ENCODE assay signal across 27 mouse cellular contexts in genomic region chrX:98908910-98909309, GRCm38 (mm10). TPM values are rescaled to one million over a fixed set of nuclear protein-coding genes. Genes with fewer than 3 reads are reported as not detected.
DNase-seq lines count a peak whose midpoint lies in the region; ATAC-seq and TF ChIP-seq lines count a peak whose summit lies in the region.
"Had no signal": no experiment of that assay in that cellular context is flagged by ENCODE, and none has a peak within 500 bp of the region (broad histone marks: within the 10 kb centered on the region; RNA-seq: fewer than 3 reads in every experiment).

No protein-coding gene starts in this region.

- peak; percentile 50; the same call in 1 of the 2 replicates for ATAC-seq in stomach, embryonic 15.5 days (ENCODE audit: insufficient read depth, low FRiP score, low read depth)
- no peak for ATAC-seq in stomach, postnatal 0 days (ENCODE audit: low FRiP score, low TSS enrichment)
- peak; percentile 95 for ATAC-seq in liver, embryonic 11.5 days (replicated peaks; ENCODE audit: low FRiP score)
- peak; percentile 90 for ATAC-seq in liver, embryonic 16.5 days (ENCODE audit: low read depth)
- ATAC-seq: forebrain, embryonic 13.5 days; intestine, embryonic 16.5 days; midbrain, embryonic 13.5 days; Patski had no signal

- no peaks in the 10 kb centered on the region for H3K36me3 ChIP-seq in stomach, embryonic 15.5 days
- H3K36me3 ChIP-seq in stomach, postnatal 0 days (ENCODE audit: control insufficient read depth, insufficient read depth, low read length) = no peaks in the 10 kb centered on the region
- H3K36me3 ChIP-seq in liver, embryonic 11.5 days (ENCODE audit: control insufficient read depth, insufficient read depth, low read length) = no peaks in the 10 kb centered on the region
- H3K36me3 ChIP-seq in liver, embryonic 16.5 days (ENCODE audit: control insufficient read depth, insufficient read depth) = no peaks in the 10 kb centered on the region
- H3K36me3 ChIP-seq in limb, embryonic 10.5 days = no peaks in the 10 kb centered on the region
- H3K36me3 ChIP-seq: heart, embryonic 10.5 days; heart, embryonic 15.5 days; hindbrain, embryonic 12.5 days; midbrain, embryonic 13.5 days; neural tube, embryonic 13.5 days had no signal

- H3K4me2 ChIP-seq in stomach, embryonic 15.5 days = no peak overlapping the region
- H3K4me2 ChIP-seq in stomach, postnatal 0 days (replicated peaks; ENCODE audit: low read depth) = no peak overlapping the region
- no peak overlapping the region for H3K4me2 ChIP-seq in liver, embryonic 11.5 days
- no peak overlapping the region for H3K4me2 ChIP-seq in liver, embryonic 16.5 days (ENCODE audit: low read depth, low read length)
- H3K4me2 ChIP-seq: forebrain, embryonic 13.5 days; heart, embryonic 15.5 days; hindbrain, embryonic 12.5 days; lung, embryonic 14.5 days; midbrain, embryonic 13.5 days; neural tube, embryonic 13.5 days had no signal

- no peak overlapping the region for H3K4me3 ChIP-seq in stomach, embryonic 15.5 days (replicated peaks)
- H3K4me3 ChIP-seq in stomach, postnatal 0 days (ENCODE audit: low read depth, low read length) = no peak overlapping the region
- no peak overlapping the region for H3K4me3 ChIP-seq in liver, embryonic 11.5 days (ENCODE audit: low read depth, low read length)
- H3K4me3 ChIP-seq in liver, embryonic 16.5 days (ENCODE audit: low read depth, low read length) = no peak overlapping the region
- no peak overlapping the region for H3K4me3 ChIP-seq in limb, embryonic 10.5 days
- H3K4me3 ChIP-seq: forebrain, embryonic 13.5 days; heart, embryonic 10.5 days; heart, embryonic 15.5 days; hindbrain, embryonic 12.5 days; midbrain, embryonic 13.5 days; neural tube, embryonic 13.5 days had no signal

- 69% methylated on average over 1 of the region's 1 CpGs for WGBS in stomach, embryonic 15.5 days
- 57% methylated on average over 1 of the region's 1 CpGs for WGBS in stomach, postnatal 0 days
- 38% methylated on average over 1 of the region's 1 CpGs for WGBS in liver, embryonic 11.5 days
- 31% methylated on average over 1 of the region's 1 CpGs for WGBS in liver, embryonic 16.5 days (ENCODE audit: insufficient replicate concordance)
- 75% methylated on average over 1 of the region's 1 CpGs for WGBS in limb, embryonic 10.5 days

- H3K9ac ChIP-seq in stomach, embryonic 15.5 days = no peak overlapping the region
- H3K9ac ChIP-seq in stomach, postnatal 0 days (ENCODE audit: low read length) = no peak overlapping the region
- H3K9ac ChIP-seq in liver, embryonic 11.5 days (ENCODE audit: low read depth, low read length) = no peak overlapping the region
- H3K9ac ChIP-seq in liver, embryonic 16.5 days (ENCODE audit: low read depth, low read length) = no peak overlapping the region
- H3K9ac ChIP-seq: forebrain, embryonic 13.5 days; heart, embryonic 15.5 days; hindbrain, embryonic 12.5 days; lung, embryonic 14.5 days; midbrain, embryonic 13.5 days; neural tube, embryonic 13.5 days had no signal

- H3K27me3 ChIP-seq in stomach, embryonic 15.5 days (replicated peaks) = no peaks in the 10 kb centered on the region
- H3K27me3 ChIP-seq in stomach, postnatal 0 days (ENCODE audit: control insufficient read depth, insufficient read depth, low read length) = no peaks in the 10 kb centered on the region
- no peaks in the 10 kb centered on the region; the same call in none of the 2 replicates for H3K27me3 ChIP-seq in liver, embryonic 11.5 days (replicated peaks; ENCODE audit: control insufficient read depth, insufficient read depth, low read length)
- no peaks in the 10 kb centered on the region for H3K27me3 ChIP-seq in liver, embryonic 16.5 days (ENCODE audit: control insufficient read depth, insufficient read depth, low read depth, low read length)
- H3K27me3 ChIP-seq in limb, embryonic 10.5 days (ENCODE audit: low read depth, poor library complexity, severe bottlenecking) = peaks cover 57% of the 10 kb centered on the region
- H3K27me3 ChIP-seq: forebrain, embryonic 13.5 days; heart, embryonic 15.5 days; hindbrain, embryonic 12.5 days; midbrain, embryonic 13.5 days; neural tube, embryonic 13.5 days had no signal

- no peak for TF ChIP-seq CTCF in stomach, postnatal 0 days (IDR thresholded peaks at IDR 0.05; ENCODE audit: low read depth)

- no peak overlapping the region for H3K27ac ChIP-seq in stomach, embryonic 15.5 days
- H3K27ac ChIP-seq in stomach, postnatal 0 days (replicated peaks) = no peak overlapping the region
- no peak overlapping the region for H3K27ac ChIP-seq in liver, embryonic 11.5 days (ENCODE audit: low read depth, low read length)
- H3K27ac ChIP-seq in liver, embryonic 16.5 days (ENCODE audit: low read length) = no peak overlapping the region
- H3K27ac ChIP-seq in limb, embryonic 10.5 days = no peak overlapping the region
- H3K27ac ChIP-seq: forebrain, embryonic 13.5 days; heart, embryonic 10.5 days; heart, embryonic 15.5 days; hindbrain, embryonic 12.5 days; kidney, postnatal 0 days; midbrain, embryonic 13.5 days; neural tube, embryonic 13.5 days had no signal

- no peaks in the 10 kb centered on the region for H3K4me1 ChIP-seq in stomach, embryonic 15.5 days
- no peaks in the 10 kb centered on the region for H3K4me1 ChIP-seq in stomach, postnatal 0 days (replicated peaks; ENCODE audit: control insufficient read depth, insufficient read depth)
- H3K4me1 ChIP-seq in liver, embryonic 11.5 days (replicated peaks; ENCODE audit: control insufficient read depth, insufficient read depth, low read length) = no peaks in the 10 kb centered on the region
- no peaks in the 10 kb centered on the region for H3K4me1 ChIP-seq in liver, embryonic 16.5 days (ENCODE audit: control insufficient read depth, low read depth, low read length)
- no peaks in the 10 kb centered on the region for H3K4me1 ChIP-seq in limb, embryonic 10.5 days
- H3K4me1 ChIP-seq: forebrain, embryonic 13.5 days; heart, embryonic 10.5 days; heart, embryonic 15.5 days; hindbrain, embryonic 12.5 days; midbrain, embryonic 13.5 days; neural tube, embryonic 13.5 days had no signal

- H3K9me3 ChIP-seq in stomach, embryonic 15.5 days = no peaks in the 10 kb centered on the region
- H3K9me3 ChIP-seq in stomach, postnatal 0 days (ENCODE audit: control insufficient read depth, low read length) = no peaks in the 10 kb centered on the region
- no peaks in the 10 kb centered on the region for H3K9me3 ChIP-seq in liver, embryonic 11.5 days (ENCODE audit: control insufficient read depth, low read length)
- H3K9me3 ChIP-seq in liver, embryonic 16.5 days (replicated peaks; ENCODE audit: control insufficient read depth, low read length) = no peaks in the 10 kb centered on the region
- H3K9me3 ChIP-seq in limb, embryonic 10.5 days (replicated peaks) = no peaks in the 10 kb centered on the region
- H3K9me3 ChIP-seq: forebrain, embryonic 13.5 days; heart, embryonic 10.5 days; heart, embryonic 15.5 days; hindbrain, embryonic 12.5 days; midbrain, embryonic 13.5 days; neural tube, embryonic 13.5 days had no signal

- TF ChIP-seq EP300 in stomach, postnatal 0 days (optimal IDR thresholded peaks at IDR 0.05) = no peak

- no peak for DNase-seq in stomach, postnatal 0 days (ENCODE audit: low spot score)
- no peak for DNase-seq in liver, embryonic 11.5 days (ENCODE audit: low spot score)
- no peak for DNase-seq in adrenal gland, adult (ENCODE audit: inconsistent age in 2 of 2, low spot score in 1 of 2)
- no peak for DNase-seq in right cerebral cortex, adult 18-20 months
- no peak for DNase-seq in limb, embryonic 10.5 days (ENCODE audit: low spot score)
- DNase-seq: adrenal gland, postnatal 14 days; cerebellum, adult 2 months; cerebellum, postnatal 14 days; gastrocnemius, postnatal 14 days; heart, postnatal 36 days; kidney, adult 8-10 months; kidney, postnatal 4 days; lung, embryonic 14.5 days; lung, postnatal 14 days; right cerebral cortex, postnatal 14 days; thymus, postnatal 4 days had no signal

RNA-seq across cellular contexts. Expression of gene Ophn1, which starts 18.1 kb away (rescaled TPM):
- polyA plus RNA-seq in stomach, embryonic 15.5 days (2015; fragmentation: Nextera tagmentation; extraction: Ambion mirVana) = 11.5 and 12.2 TPM in 2 replicates
- 6.7 and 7.0 TPM in 2 replicates for polyA plus RNA-seq in stomach, postnatal 0 days (2015; fragmentation: Nextera tagmentation; extraction: Ambion mirVana)
- polyA plus RNA-seq in liver, embryonic 11.5 days (2014; fragmentation: Nextera tagmentation; extraction: Ambion mirVana) = 4.1 and 6.8 TPM in 2 replicates
- polyA plus RNA-seq in liver, embryonic 16.5 days (2015; fragmentation: Nextera tagmentation; extraction: Ambion mirVana) = 2.0 and 2.1 TPM in 2 replicates
- 5.7 and 10.0 TPM in 2 replicates for polyA plus RNA-seq in limb, embryonic 10.5 days (2016; fragmentation: Nextera tagmentation; extraction: Ambion mirVana)

RNA-seq across cellular contexts. Expression of gene Yipf6, which starts 27.2 kb away (rescaled TPM):
- polyA plus RNA-seq in stomach, embryonic 15.5 days (2015; fragmentation: Nextera tagmentation; extraction: Ambion mirVana) = 28.1 and 28.5 TPM in 2 replicates
- polyA plus RNA-seq in stomach, postnatal 0 days (2015; fragmentation: Nextera tagmentation; extraction: Ambion mirVana) = 31.1 and 32.4 TPM in 2 replicates
- polyA plus RNA-seq in liver, embryonic 11.5 days (2014; fragmentation: Nextera tagmentation; extraction: Ambion mirVana) = 23.1 and 24.4 TPM in 2 replicates
- polyA plus RNA-seq in liver, embryonic 16.5 days (2015; fragmentation: Nextera tagmentation; extraction: Ambion mirVana) = 13.5 and 14.4 TPM in 2 replicates
- 15.2 and 15.6 TPM in 2 replicates for polyA plus RNA-seq in limb, embryonic 10.5 days (2016; fragmentation: Nextera tagmentation; extraction: Ambion mirVana)
